Mouse (Mus musculus) C2C12 (cell line): Measurements from ENCODE around the gene 2010300C02Rik. TPM values are rescaled to one million over a fixed set of nuclear protein-coding genes. Genes with fewer than 3 reads are reported as not detected.

Experiments used
- H3K27me3 ChIP-seq: one replicate; pipeline ENCODE4 v1.6.1; 2011; ENCODE audit not compliant: control insufficient read depth, insufficient read depth, insufficient read length
- H3K36me3 ChIP-seq: one replicate; pipeline ENCODE4 v1.6.1; 2011; ENCODE audit not compliant: control insufficient read depth, insufficient read depth
- H3K4me3 ChIP-seq: one replicate; pipeline ENCODE4 v1.5.1; 2011; ENCODE audit warnings: mild to moderate bottlenecking, control low read depth; ENCODE audit not compliant: poor library complexity, insufficient read depth, severe bottlenecking
- H3K79me2 ChIP-seq: one replicate; pipeline ENCODE4 v1.6.1; 2011; ENCODE audit not compliant: control insufficient read depth, insufficient read depth
- H3K79me3 ChIP-seq: one replicate; pipeline ENCODE4 v1.6.1; 2011; ENCODE audit warnings: low read depth, control low read depth
- H3ac ChIP-seq: one replicate; pipeline ENCODE3; 2011; ENCODE audit warnings: low read depth; ENCODE audit not compliant: control insufficient read depth, insufficient read length
- CEBPB ChIP-seq: IDR thresholded peaks from one replicate; pipeline ENCODE4 v1.6.1; 2011; ENCODE audit warnings: low read depth, mild to moderate bottlenecking, control low read depth, moderate library complexity
- CTCF ChIP-seq: IDR thresholded peaks from one replicate; pipeline ENCODE4 v1.5.1; 2011; ENCODE audit not compliant: control insufficient read depth, insufficient read depth, insufficient read length
- FOSL1 ChIP-seq: IDR thresholded peaks from one replicate; pipeline ENCODE4 v1.8.0; 2011; ENCODE audit warnings: mild to moderate bottlenecking, low read length; ENCODE audit not compliant: poor library complexity, insufficient read depth, severe bottlenecking
- MAX ChIP-seq: IDR thresholded peaks from one replicate; pipeline ENCODE4 v1.6.1; 2011; ENCODE audit warnings: mild to moderate bottlenecking, control low read depth
- MYOD1 ChIP-seq: IDR thresholded peaks from one replicate; pipeline ENCODE4 v1.6.1; 2011; ENCODE audit warnings: low read depth; ENCODE audit not compliant: control insufficient read depth, insufficient read length
- MYOG ChIP-seq: IDR thresholded peaks from one replicate; pipeline ENCODE4 v1.6.1; 2011; ENCODE audit not compliant: control insufficient read depth, insufficient read length; ENCODE audit errors: extremely low read depth
- USF1 ChIP-seq: IDR thresholded peaks from one replicate; pipeline ENCODE4 v1.6.1; 2011; ENCODE audit warnings: low read depth, mild to moderate bottlenecking, control low read depth, moderate library complexity
- polyA plus RNA-seq: library from polyadenylated mRNA; unstranded; fragments of >200 nt; fragmentation: generic; extraction: Trizol; gene quantifications from one replicate; pipeline ENCODE4 v1.2.1, GENCODE M21; 2012; ENCODE audit warnings: missing spikeins

2010300C02Rik gene
- polyA plus RNA-seq, 1 experiment, result not detected

DNA sequence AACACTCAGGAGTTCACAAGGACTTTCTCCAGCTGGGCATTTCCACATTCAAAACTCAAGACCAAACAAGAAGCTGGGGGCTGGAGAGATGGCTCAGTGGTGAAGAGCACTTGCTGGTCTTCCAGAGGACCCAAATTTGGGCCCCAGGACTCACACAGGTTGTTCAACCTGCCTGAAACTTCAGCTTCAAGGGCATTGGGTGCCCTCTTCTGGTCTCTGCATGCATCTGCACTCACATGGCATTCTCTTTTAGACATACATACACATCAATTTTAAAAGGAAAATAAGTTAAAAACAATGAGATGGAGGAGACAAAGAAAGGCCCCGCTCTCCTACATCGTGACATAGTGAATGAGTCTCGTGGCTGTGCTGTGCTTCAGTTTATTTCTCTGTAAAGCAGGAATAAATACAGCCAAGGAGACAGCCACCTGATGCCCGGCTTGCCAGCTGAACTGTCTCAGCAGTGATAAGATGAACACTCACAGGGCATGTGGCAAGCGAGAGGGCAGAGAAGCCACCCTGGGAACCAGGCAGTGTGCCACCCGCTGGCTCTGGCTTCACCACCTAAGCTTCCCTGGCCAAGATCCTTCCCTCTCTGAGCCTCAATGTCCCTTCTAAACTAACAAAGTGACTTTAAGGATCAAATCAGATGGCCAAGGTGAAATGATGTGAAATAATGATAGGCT is 11.5 kb downstream of the 2010300C02Rik start:
- no peak for TF ChIP-seq FOSL1
- no peak for TF ChIP-seq MYOG
- no peak for TF ChIP-seq MYOD1
- TF ChIP-seq CEBPB, result no peak
- TF ChIP-seq CTCF, result no peak
- TF ChIP-seq MAX, result no peak
- TF ChIP-seq USF1, result no peak
- H3ac ChIP-seq, result no peak overlapping the region

DNA sequence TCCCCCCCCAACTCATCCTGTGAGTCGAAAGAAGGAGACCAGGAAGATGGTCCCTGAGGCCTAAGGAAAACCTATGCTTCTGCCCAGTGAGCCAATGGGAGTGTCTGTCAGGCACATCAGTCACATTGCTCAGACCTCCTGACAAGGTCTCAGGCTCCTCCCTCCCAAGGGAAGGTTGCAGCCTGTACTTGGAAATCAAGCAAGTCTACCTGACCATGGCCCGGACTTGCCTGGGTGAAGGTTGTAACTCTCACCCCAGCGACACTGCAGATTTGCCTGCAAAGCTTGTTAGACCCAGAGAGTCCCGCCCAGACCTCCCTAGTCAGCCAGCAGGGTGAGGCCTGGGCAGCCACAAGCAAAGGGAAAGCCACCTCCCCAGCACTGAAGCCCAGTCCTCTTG is 17.6 kb downstream of the 2010300C02Rik start:
- Histone ChIP-seq H3K27me3 (peaks cover 3% of the 10 kb centered on the region), H3ac (no peak overlapping the region), H3K4me3 (no peak overlapping the region), H3K79me2 (no peaks in the 10 kb centered on the region), H3K79me3 (no peaks in the 10 kb centered on the region), H3K36me3 (no peaks in the 10 kb centered on the region)
- TF ChIP-seq MYOD1, result no peak
- no peak for TF ChIP-seq CTCF
- TF ChIP-seq FOSL1, result no peak
- no peak for TF ChIP-seq MAX
- no peak for TF ChIP-seq USF1
- no peak for TF ChIP-seq MYOG
- no peak for TF ChIP-seq CEBPB

More for the DNA sequence above, 11.5 kb downstream of the 2010300C02Rik start:
- no peaks in the 10 kb centered on the region for H3K36me3 ChIP-seq
- H3K27me3 ChIP-seq, result no peaks in the 10 kb centered on the region
- no peak overlapping the region for H3K4me3 ChIP-seq
- no peaks in the 10 kb centered on the region for H3K79me2 ChIP-seq
- no peaks in the 10 kb centered on the region for H3K79me3 ChIP-seq

DNA sequence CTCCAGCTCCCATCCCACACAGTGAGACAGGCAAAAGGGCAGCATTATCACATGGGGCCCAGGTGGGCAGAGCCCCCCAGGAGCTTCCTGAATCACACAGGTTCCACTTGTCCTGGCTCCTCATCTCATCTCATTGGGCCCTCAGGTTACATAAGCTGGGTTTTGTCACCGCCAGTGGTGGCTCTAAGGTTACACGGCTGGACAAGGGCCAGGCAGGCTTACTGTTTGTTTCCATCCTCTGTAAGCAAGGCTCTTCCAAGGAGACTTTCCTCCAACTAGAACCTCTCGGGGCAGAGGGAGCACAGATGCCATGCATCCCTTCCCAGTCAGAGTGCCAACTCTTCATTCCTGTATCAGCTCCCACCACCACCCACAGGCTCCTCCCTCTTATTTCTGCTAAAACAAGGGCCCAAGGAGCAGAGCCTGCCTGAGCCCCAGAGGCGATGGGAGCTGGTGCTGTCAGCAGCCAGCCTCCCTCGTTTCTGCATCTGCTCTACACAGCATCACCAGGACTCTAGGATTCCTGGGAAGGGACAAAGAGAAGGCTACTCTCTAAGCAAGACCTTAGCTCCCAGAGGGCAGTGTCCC is 20.9 kb downstream of the 2010300C02Rik start:
- no peaks in the 10 kb centered on the region for H3K79me2 ChIP-seq
- H3K36me3 ChIP-seq, result no peaks in the 10 kb centered on the region
- H3K4me3 ChIP-seq, result no peak overlapping the region
- H3K79me3 ChIP-seq, result no peaks in the 10 kb centered on the region
- TF ChIP-seq USF1 (no peak), MYOD1 (no peak), CTCF (no peak), FOSL1 (no peak), MYOG (no peak), CEBPB (no peak), MAX (no peak)
- peaks cover 8% of the 10 kb centered on the region for H3K27me3 ChIP-seq
- no peak overlapping the region for H3ac ChIP-seq

DNA sequence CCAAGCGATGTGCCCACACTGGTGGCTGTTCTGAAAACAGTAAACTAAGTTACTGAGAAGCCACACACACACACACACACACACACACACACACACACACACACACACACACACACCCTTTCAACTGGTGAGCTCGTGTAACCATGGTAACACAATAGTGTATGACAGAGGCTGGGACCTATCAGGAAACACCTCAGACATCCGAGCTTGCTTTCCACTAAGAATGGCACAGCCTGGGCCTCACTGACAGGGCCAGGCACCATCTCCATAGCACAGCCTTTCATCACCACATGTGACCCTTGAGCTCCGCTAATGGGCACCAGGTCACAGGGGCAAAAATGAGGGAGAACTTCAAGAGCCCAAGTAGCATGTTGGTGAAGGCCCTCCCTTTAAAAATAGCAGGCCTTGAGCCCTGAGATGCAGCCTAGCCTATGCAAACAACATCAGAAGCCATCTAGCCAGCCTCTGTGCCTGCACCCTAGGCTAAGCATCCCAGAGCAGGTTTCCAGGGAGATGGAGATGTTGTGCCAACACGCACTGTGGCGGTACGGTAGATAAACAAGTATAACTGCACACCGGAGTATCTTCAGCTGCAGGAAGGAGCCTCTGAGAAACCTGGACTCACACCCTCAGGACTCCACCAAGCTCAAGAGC is 21.6 kb downstream of the 2010300C02Rik start:
- Histone ChIP-seq H3K36me3 (no peaks in the 10 kb centered on the region), H3K79me2 (no peaks in the 10 kb centered on the region), H3K4me3 (no peak overlapping the region), H3K27me3 (peaks cover 10% of the 10 kb centered on the region), H3K79me3 (no peaks in the 10 kb centered on the region), H3ac (no peak overlapping the region)
- no peak for TF ChIP-seq CEBPB
- TF ChIP-seq USF1, result no peak
- TF ChIP-seq MYOG, result no peak
- no peak for TF ChIP-seq FOSL1
- TF ChIP-seq MYOD1, result no peak

DNA sequence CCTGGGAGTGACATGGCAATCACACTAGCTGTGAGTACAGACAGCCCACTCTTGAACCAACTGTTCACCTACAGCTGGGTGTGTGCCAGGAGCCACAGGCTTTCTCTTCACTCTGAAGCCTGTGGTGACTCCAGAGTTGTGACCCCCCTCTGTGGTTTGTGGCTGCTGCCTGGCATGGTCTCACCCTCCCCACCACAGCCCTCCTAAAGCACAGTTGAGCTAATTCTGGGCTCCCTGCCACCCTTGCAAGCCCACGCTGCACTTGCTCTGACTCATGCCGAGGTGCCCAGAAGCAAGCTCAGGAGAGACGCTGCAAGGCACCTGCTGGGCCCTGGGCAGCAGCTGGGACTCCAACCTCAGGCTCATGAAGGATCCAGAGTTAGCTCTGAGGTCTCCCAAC is 23.0 kb downstream of the 2010300C02Rik start:
- peaks cover 10% of the 10 kb centered on the region for H3K27me3 ChIP-seq
- H3K79me3 ChIP-seq, result no peaks in the 10 kb centered on the region
- H3K36me3 ChIP-seq, result no peaks in the 10 kb centered on the region
- no peak overlapping the region for H3ac ChIP-seq
- no peaks in the 10 kb centered on the region for H3K79me2 ChIP-seq
- H3K4me3 ChIP-seq, result no peak overlapping the region
- no peak for TF ChIP-seq MAX
- TF ChIP-seq FOSL1, result no peak
- no peak for TF ChIP-seq CEBPB
- TF ChIP-seq MYOD1, result no peak
- no peak for TF ChIP-seq USF1
- TF ChIP-seq CTCF, result no peak
- no peak for TF ChIP-seq MYOG

DNA sequence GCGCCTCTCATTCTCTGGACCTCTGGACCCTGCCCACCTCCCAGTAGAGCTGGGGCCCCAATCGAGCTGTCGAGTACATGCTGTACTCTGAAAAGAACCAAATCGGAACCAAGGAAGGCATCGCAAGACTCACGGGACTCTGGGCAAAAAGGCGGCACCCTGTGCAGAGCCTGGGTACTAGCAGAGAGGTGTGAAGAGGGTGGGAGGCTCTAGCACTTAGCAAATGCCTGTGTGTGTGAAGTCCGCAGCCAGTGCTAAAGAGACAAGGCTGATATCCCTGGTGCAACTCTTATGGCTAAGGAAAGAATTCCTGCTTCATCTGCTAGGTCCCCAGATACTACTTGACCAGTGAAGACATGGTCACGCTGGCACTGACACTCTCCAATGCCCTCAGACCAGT is 24.2 kb downstream of the 2010300C02Rik start:
- H3K79me2 ChIP-seq, result no peaks in the 10 kb centered on the region
- no peaks in the 10 kb centered on the region for H3K79me3 ChIP-seq
- H3ac ChIP-seq, result no peak overlapping the region
- no peak overlapping the region for H3K4me3 ChIP-seq
- H3K27me3 ChIP-seq, result peaks cover 10% of the 10 kb centered on the region
- TF ChIP-seq MYOG (no peak), MYOD1 (no peak), FOSL1 (no peak), CEBPB (no peak), USF1 (no peak), CTCF (no peak), MAX (no peak)
- no peaks in the 10 kb centered on the region for H3K36me3 ChIP-seq
